Mouse (Mus musculus): ENCODE results near the gene Aqp7.

Aqp7 gene

GRCm38 (mm10) chr4:40997916-40998315 lies 50.0 kb downstream of the Aqp7 start:
- DNase-seq: no peak

- DNase-seq: no peak
These were observed 51.6 kb downstream of the Aqp7 start for GRCm38 (mm10) chr4:40996302-40996701.

GRCm38 (mm10) chr4:40989633-40990032 lies 58.3 kb downstream of the Aqp7 start:
- DNase-seq: no peak

- DNase-seq: no peak
These were observed 64.3 kb downstream of the Aqp7 start for GRCm38 (mm10) chr4:40983686-40984085.
